In genomic region chr14:59887061-59887861, GRCm38 (mm10) we compare ENCODE assay signal across 8 mouse cellular contexts.
DNase-seq lines count a peak whose midpoint lies in the region; ATAC-seq and TF ChIP-seq lines count a peak whose summit lies in the region.
"Had no signal": no experiment of that assay in that cellular context is flagged by ENCODE, and none has a peak within 500 bp of the region (broad histone marks: within the 10 kb centered on the region; RNA-seq: fewer than 3 reads in every experiment).

No protein-coding gene starts in this region.

- WGBS in forebrain, embryonic 14.5 days, result 22% methylated on average over 15 of the region's 15 CpGs
- 13% methylated on average over 15 of the region's 15 CpGs for WGBS in lung, embryonic 14.5 days

- TF ChIP-seq CTCF in lung, embryonic 14.5 days (IDR thresholded peaks at IDR 0.05; ENCODE audit: low read depth), result no peak

- H3K9ac ChIP-seq in forebrain, embryonic 14.5 days (ENCODE audit: low read length), result no peak overlapping the region
- no peak overlapping the region for H3K9ac ChIP-seq in lung, embryonic 14.5 days
- H3K9ac ChIP-seq: liver, embryonic 15.5 days had no signal

- no peak overlapping the region for H3K4me3 ChIP-seq in forebrain, embryonic 14.5 days (ENCODE audit: low read depth, low read length)
- no peak overlapping the region for H3K4me3 ChIP-seq in lung, embryonic 14.5 days (ENCODE audit: low read depth, low read length)
- H3K4me3 ChIP-seq: liver, embryonic 15.5 days had no signal

- no peaks in the 10 kb centered on the region for H3K27me3 ChIP-seq in forebrain, embryonic 14.5 days (replicated peaks; ENCODE audit: control insufficient read depth, insufficient read depth, low read length)
- H3K27me3 ChIP-seq in lung, embryonic 14.5 days (ENCODE audit: insufficient read depth, low read length), result no peaks in the 10 kb centered on the region
- H3K27me3 ChIP-seq: liver, embryonic 15.5 days had no signal

- no peaks in the 10 kb centered on the region for H3K36me3 ChIP-seq in forebrain, embryonic 14.5 days (ENCODE audit: control insufficient read depth, insufficient read depth, low read length)
- H3K36me3 ChIP-seq in lung, embryonic 14.5 days (ENCODE audit: insufficient read depth), result no peaks in the 10 kb centered on the region
- H3K36me3 ChIP-seq: liver, embryonic 15.5 days had no signal

- DNase-seq in thymus, postnatal 14 days, result peak; percentile 9
- DNase-seq in thymus, postnatal 36 days, result no peak
- DNase-seq in forebrain, embryonic 14.5 days (ENCODE audit: low spot score), result peak; percentile 95
- DNase-seq in heart, postnatal 4 days, result peak; percentile 66
- DNase-seq in lung, embryonic 14.5 days, result peak; percentile 97
- peak; percentile 21 for DNase-seq in skeletal muscle tissue, adult 2 months (ENCODE audit: low read depth, low spot score)
- no peak for DNase-seq in kidney, postnatal 10 days

- H3K4me1 ChIP-seq in forebrain, embryonic 14.5 days (ENCODE audit: control insufficient read depth, insufficient read depth, low read length), result peaks cover 9% of the 10 kb centered on the region
- peaks cover 26% of the 10 kb centered on the region for H3K4me1 ChIP-seq in lung, embryonic 14.5 days (ENCODE audit: insufficient read depth)
- H3K4me1 ChIP-seq: liver, embryonic 15.5 days had no signal

- H3K9me3 ChIP-seq in forebrain, embryonic 14.5 days (replicated peaks; ENCODE audit: control insufficient read depth, low read length), result no peaks in the 10 kb centered on the region
- H3K9me3 ChIP-seq in lung, embryonic 14.5 days (ENCODE audit: low read depth, low read length), result no peaks in the 10 kb centered on the region
- H3K9me3 ChIP-seq: liver, embryonic 15.5 days had no signal

- H3K4me2 ChIP-seq in forebrain, embryonic 14.5 days (ENCODE audit: low read length), result peak overlapping the region; percentile 2; the same call in 1 of the 2 replicates
- peak overlapping the region; percentile 1; the same call in 1 of the 2 replicates for H3K4me2 ChIP-seq in lung, embryonic 14.5 days
- H3K4me2 ChIP-seq: liver, embryonic 15.5 days had no signal

- peak; percentile 91 for ATAC-seq in forebrain, embryonic 14.5 days
- peak; percentile 92 for ATAC-seq in lung, embryonic 14.5 days (ENCODE audit: insufficient read depth)

- H3K27ac ChIP-seq in forebrain, embryonic 14.5 days (ENCODE audit: low read depth, low read length), result peak overlapping the region; percentile 75; the same call in 1 of the 2 replicates
- peak overlapping the region; percentile 51; the same call in 1 of the 2 replicates for H3K27ac ChIP-seq in lung, embryonic 14.5 days (ENCODE audit: low read depth)
- H3K27ac ChIP-seq: liver, embryonic 15.5 days had no signal

Comparison
In these comparisons a context has a peak if more than half of its experiments do, and no peak if none do; other contexts are left out.
1. DNase-seq: peak in thymus, postnatal 14 days (single experiment), forebrain, embryonic 14.5 days (single experiment), heart, postnatal 4 days (single experiment), lung, embryonic 14.5 days (single experiment) and skeletal muscle tissue, adult 2 months (single experiment); none in thymus, postnatal 36 days (0 of 2) and kidney, postnatal 10 days (single experiment).